Mouse (Mus musculus) small intestine, adult 2 months (tissue): ENCODE measurements at regions not wholly inside any gene's neighbourhood (a gene's known extent, or its start where the extent isn't known, plus 50 kb on each side); places are given as distances from the start of the nearest gene placed in this dataset.

Source experiments
- CTCF ChIP-seq: fragments of 200-500 bp; IDR thresholded peaks from 2 replicates; pipeline ENCODE4 v1.5.1; 2012; ENCODE audit warnings: low read depth, mild to moderate bottlenecking, control low read depth, inconsistent platforms, low read length, moderate library complexity, mixed read lengths; ENCODE audit not compliant: insufficient replicate concordance, insufficient read length; ENCODE audit errors: extremely low read depth
- POLR2A ChIP-seq: fragments of 200-500 bp; IDR thresholded peaks from 2 replicates; pipeline ENCODE4 v1.6.1; 2012; ENCODE audit warnings: low read depth, mild to moderate bottlenecking, control low read depth, inconsistent platforms, low read length, moderate library complexity

GRCm38 (mm10) chr2:45219851-45220250 lies 102.7 kb upstream of the Zeb2 start:
- TF ChIP-seq POLR2A (no peak), CTCF (no peak)
